Mouse (Mus musculus) hindbrain, postnatal 0 days (tissue): ENCODE results near the gene Stfa2l1. TPM values are rescaled to one million over a fixed set of nuclear protein-coding genes. Genes with fewer than 3 reads are reported as not detected.
"Not testable (repeated sequence)": the region's sequence is repeated elsewhere in the genome, so short reads cannot be mapped to it uniquely, and the experiment has no call there.

ENCODE experiments used
- ATAC-seq: fragments of 200-750 bp; cut with Nextera tagmentation; 2 replicates; pipeline ENCODE4 v1.8.0; 2017; ENCODE audit warnings: mild to moderate bottlenecking, moderate TSS enrichment, moderate library complexity
- DNase-seq: peaks from one replicate; pipeline ENCODE4 v3.0.0-alpha.2; 2015; ENCODE audit warnings: low spot score
- H3K27ac ChIP-seq: fragments of 300-500 bp; sonication (generic); 2 replicates; pipeline ENCODE4 v1.5.1; 2014; ENCODE audit warnings: mild to moderate bottlenecking
- H3K27me3 ChIP-seq: fragments of 300-500 bp; sonication (generic); 2 replicates; pipeline ENCODE4 v1.6.1; 2014; ENCODE audit warnings: low read length, mixed read lengths; ENCODE audit not compliant: insufficient read depth
- H3K36me3 ChIP-seq: fragments of 300-500 bp; sonication (generic); 2 replicates; pipeline ENCODE4 v1.6.1; 2014; ENCODE audit warnings: low read length, mixed read lengths; ENCODE audit not compliant: insufficient read depth
- H3K4me1 ChIP-seq: fragments of 300-500 bp; sonication (generic); 2 replicates; pipeline ENCODE4 v1.6.1; 2014; ENCODE audit warnings: antibody characterized with exemption, low read length, mixed read lengths; ENCODE audit not compliant: insufficient read depth
- H3K4me2 ChIP-seq: fragments of 300-500 bp; sonication (generic); 2 replicates; pipeline ENCODE4 v1.6.1; 2014; ENCODE audit warnings: low read depth, mild to moderate bottlenecking, low read length, moderate library complexity, mixed read lengths
- H3K4me3 ChIP-seq: fragments of 300-500 bp; sonication (generic); 2 replicates; pipeline ENCODE4 v1.5.1; 2014; ENCODE audit warnings: low read length
- H3K9ac ChIP-seq: fragments of 300-500 bp; sonication (generic); replicated peaks from 2 replicates; pipeline ENCODE4 v1.6.1; 2014; ENCODE audit warnings: mild to moderate bottlenecking, low read length, moderate library complexity, mixed read lengths
- H3K9me3 ChIP-seq: fragments of 300-500 bp; sonication (generic); 2 replicates; pipeline ENCODE4 v1.6.1; 2016; ENCODE audit warnings: low read length, mixed read lengths
- CTCF ChIP-seq: IDR thresholded peaks from 2 replicates; pipeline ENCODE4 v1.5.1; 2016; ENCODE audit warnings: antibody characterized with exemption, control low read depth, low read depth
- WGBS: fragments of 180-500 bp; shearing (Covaris S2); extraction: QIAGEN DNeasy Blood & Tissue Kit; methylation state at CpG from one replicate; pipeline ENCODE4 v1.1.7; 2014; 5-methylcytosine and 5-hydroxymethylcytosine counted together
- polyA plus RNA-seq: library from polyadenylated mRNA; unstranded; fragments of >200 nt; fragmentation: Nextera tagmentation; extraction: Ambion mirVana; gene quantifications from 2 replicates; pipeline ENCODE4 v1.2.1, GENCODE M21; 2015
- total RNA-seq: library from RNA; depleted of rRNA; stranded (reverse); fragments of >200 nt; gene quantifications from 2 replicates; pipeline ENCODE4 v1.2.3, GENCODE M21; 2014; rRNA removed

Gene Stfa2l1
- not detected in 2 replicates for total RNA-seq
- 0.84 and 1.1 TPM in 2 replicates for polyA plus RNA-seq

DNA sequence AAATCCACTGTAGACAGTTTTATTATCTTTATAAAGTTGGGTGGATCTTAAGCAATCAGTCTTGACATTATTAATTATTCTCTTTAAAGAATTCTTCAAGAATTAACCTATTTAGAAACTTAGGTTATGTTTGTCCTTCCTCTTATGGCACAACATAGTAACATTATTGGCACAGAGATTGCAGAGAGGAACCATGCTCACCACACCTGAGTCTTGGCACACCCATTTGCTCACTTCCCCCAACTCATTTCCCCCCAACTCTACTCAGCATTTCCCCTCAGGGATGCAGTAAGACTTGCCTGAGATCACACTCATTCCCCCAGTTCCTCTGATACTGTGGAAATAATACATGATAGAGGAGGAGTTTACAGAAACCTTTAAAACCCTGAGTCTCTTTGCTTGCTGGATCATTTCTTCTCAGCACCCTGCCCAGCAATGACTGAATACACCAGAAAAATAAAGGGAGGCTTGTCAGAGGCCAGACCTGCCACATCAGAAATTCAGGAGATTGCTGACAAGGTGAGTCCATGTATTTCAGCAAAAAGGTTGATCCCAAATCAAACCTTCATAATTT, at the start of gene Stfa2l1:
TSS of gene Stfa2l1 (plus strand) at position 410 of the 574 bp plus-strand sequence.
- no peaks in the 10 kb centered on the region for H3K4me1 ChIP-seq
- no peak within 1 kb of the TSS for H3K4me3 ChIP-seq

DNA sequence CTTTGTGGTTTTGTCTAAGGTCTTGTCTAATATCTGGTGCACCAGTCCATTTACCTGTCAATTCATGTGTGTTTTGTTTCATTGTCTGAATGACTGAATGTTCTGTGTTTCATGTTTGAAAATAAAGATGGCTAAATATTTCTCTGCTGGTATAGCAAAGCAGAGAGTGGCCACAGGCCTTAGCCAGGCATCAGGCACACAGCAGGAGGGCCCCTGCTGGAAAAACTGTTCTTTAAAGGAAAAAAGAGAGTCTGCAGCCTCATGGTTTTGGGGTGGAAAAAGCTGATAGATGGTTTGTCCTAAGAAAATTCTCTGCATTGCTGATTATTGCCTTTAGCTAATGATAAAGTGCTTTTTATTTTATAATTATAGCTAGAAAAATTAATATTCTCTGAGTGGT, 45.1 kb upstream of the Stfa2l1 start:
- DNase-seq, H3K36me3 ChIP-seq, H3K27me3 ChIP-seq, H3K4me3 ChIP-seq, H3K9me3 ChIP-seq, H3K27ac ChIP-seq, H3K9ac ChIP-seq, ATAC-seq, H3K4me1 ChIP-seq, H3K4me2 ChIP-seq: not testable (repeated sequence)

More for the DNA sequence above, at the start of gene Stfa2l1:
- Histone ChIP-seq H3K36me3 (no peaks in the 10 kb centered on the region), H3K4me2 (no peak within 1 kb of the TSS), H3K27ac (no peak within 1 kb of the TSS), H3K27me3 (no peaks in the 10 kb centered on the region), H3K9ac (no peak within 1 kb of the TSS), H3K9me3 (no peaks in the 10 kb centered on the region)
- TF ChIP-seq CTCF: no peak
- ATAC-seq: no peak
- DNase-seq: no peak

DNA sequence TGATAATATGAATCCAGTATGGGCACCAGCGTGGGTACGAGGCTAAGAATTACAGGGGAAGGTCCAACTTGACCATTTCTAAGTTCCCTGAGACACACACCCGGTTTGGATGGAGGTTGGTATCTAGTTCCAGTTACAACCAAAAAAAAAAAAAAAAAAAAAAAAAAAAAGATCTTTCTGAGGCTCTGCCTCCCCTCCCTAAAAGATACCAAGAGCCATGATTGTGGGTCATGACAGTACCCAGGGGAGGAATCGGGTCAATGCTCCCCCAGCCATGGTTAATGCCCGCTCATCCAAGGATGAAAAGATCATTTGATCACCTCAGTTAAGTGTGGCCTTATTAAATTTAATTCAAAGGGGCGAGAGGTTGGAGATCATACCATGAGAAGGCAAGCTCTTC, 40.9 kb upstream of the Stfa2l1 start:
- not testable (repeated sequence) for H3K4me1 ChIP-seq, ATAC-seq, H3K4me3 ChIP-seq, H3K27me3 ChIP-seq, H3K9ac ChIP-seq, H3K9me3 ChIP-seq, H3K4me2 ChIP-seq, DNase-seq, H3K27ac ChIP-seq, H3K36me3 ChIP-seq
- WGBS: 95% methylated on average over 6 of the region's 6 CpGs

DNA sequence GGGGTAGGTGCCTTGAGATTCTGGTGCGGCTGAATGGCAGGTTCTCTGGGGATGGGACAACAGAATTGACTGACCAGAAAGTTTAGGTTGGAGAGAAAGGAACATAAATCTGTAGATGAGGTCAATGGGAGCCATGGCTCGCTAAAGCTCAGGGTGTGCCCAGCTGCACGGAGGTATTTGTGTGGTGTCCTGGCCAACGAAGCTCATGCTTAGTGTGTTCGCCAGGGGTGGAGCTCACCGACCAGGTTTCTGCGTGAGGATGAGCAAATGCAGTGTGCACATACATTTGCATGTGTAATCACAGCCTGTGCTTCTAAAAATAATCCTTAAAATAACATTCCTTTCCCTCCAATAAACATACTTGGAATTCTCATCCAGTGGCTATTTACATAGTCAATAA, 28.5 kb upstream of the Stfa2l1 start:
- H3K4me1 ChIP-seq: no peaks in the 10 kb centered on the region
- no peak overlapping the region for H3K4me3 ChIP-seq
- TF ChIP-seq CTCF: no peak
- 91% methylated on average over 7 of the region's 7 CpGs for WGBS
- no peaks in the 10 kb centered on the region for H3K9me3 ChIP-seq
- no peak overlapping the region for H3K4me2 ChIP-seq
- H3K27me3 ChIP-seq: no peaks in the 10 kb centered on the region
- ATAC-seq (no peak), DNase-seq (no peak)
- H3K36me3 ChIP-seq: no peaks in the 10 kb centered on the region
- H3K9ac ChIP-seq: no peak overlapping the region
- H3K27ac ChIP-seq: no peak overlapping the region

DNA sequence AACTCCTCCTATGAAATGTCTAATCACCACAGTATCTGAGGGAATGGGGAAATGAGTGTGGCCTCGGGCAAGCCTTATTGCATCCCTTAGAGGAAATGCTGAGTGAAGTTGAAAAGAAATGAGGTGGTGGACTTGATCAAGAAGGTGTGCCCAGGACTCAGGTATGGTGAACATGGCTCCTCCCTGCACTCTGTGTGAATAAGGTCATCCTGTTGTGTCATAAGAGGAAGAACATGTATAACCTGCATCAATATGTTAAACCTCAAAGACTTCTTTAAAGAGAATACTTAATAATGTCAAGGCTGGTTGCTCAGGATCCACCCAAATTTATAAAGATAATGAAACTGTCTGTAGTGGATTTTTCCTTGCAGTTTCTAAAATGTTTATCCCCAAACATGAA, 25.5 kb upstream of the Stfa2l1 start, which contains the start of gene Csta1:
TSS of gene Csta1 (minus strand) at position 101 of the 400 bp plus-strand sequence.
- Histone ChIP-seq H3K4me1 (no peaks in the 10 kb centered on the region), H3K4me2 (no peak within 1 kb of the TSS), H3K9ac (no peak within 1 kb of the TSS), H3K36me3 (no peaks in the 10 kb centered on the region), H3K27ac (no peak within 1 kb of the TSS), H3K9me3 (no peaks in the 10 kb centered on the region), H3K27me3 (no peaks in the 10 kb centered on the region), H3K4me3 (no peak within 1 kb of the TSS)
- ATAC-seq (no peak), DNase-seq (no peak)
- 96% methylated on average over 1 of the region's 1 CpGs for WGBS
- no peak for TF ChIP-seq CTCF

DNA sequence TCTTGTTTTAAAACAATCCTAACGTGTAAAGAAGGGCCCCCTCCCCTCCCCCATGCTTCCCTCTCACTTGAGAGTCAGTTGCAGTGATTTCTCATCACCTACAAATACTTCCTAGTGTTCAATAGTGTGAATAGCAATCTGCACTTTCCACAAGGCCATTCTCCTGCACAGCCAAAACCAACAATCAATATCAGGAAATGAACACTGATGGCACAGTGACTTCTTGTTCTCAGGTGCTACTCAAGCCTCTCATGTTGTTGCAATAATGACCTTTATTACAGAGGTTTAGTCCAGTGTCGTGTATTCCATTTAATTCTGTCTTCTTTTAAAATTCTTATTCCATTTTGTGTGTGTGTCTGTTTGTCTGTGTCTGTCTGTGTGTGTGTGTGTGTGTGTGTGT, 18.4 kb upstream of the Stfa2l1 start:
- Histone ChIP-seq H3K9ac (no peak overlapping the region), H3K4me2 (no peak overlapping the region), H3K4me1 (no peaks in the 10 kb centered on the region), H3K36me3 (no peaks in the 10 kb centered on the region), H3K9me3 (no peaks in the 10 kb centered on the region), H3K4me3 (no peak overlapping the region), H3K27ac (no peak overlapping the region), H3K27me3 (no peaks in the 10 kb centered on the region)
- 90% methylated on average over 2 of the region's 2 CpGs for WGBS
- TF ChIP-seq CTCF: no peak
- no peak for ATAC-seq
- no peak for DNase-seq

DNA sequence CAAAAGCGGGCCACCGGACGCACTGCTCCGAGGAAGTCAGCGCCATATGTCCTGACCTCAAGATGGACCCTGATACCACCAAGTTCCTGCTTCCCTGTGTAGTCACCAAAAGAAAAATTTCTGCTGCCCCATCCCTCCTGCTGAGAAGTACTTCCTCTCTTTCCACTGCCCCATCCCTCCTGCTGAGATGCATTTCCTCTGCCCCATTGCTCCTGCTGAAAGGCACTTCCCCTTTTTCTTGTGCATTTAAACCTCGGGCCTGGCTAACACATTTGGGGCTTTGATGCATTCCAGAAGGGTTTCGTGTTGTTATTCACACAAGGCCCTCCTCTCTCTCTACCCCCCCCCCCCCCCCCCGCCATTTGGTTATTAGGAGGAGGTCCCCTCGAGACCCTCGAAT, 11.2 kb downstream of the Stfa2l1 start:
- not testable (repeated sequence) for H3K36me3 ChIP-seq, H3K4me1 ChIP-seq, H3K27me3 ChIP-seq, H3K9ac ChIP-seq, DNase-seq, H3K9me3 ChIP-seq, H3K4me2 ChIP-seq, ATAC-seq, H3K27ac ChIP-seq, H3K4me3 ChIP-seq
- 79% methylated on average over 10 of the region's 10 CpGs for WGBS
